Mouse (Mus musculus) cerebellum, adult (tissue): ENCODE measurements around the gene M6pr.
A peak's percentile ranks its signal among the peaks of the same experiment; 100 is the strongest.

Experiments used
- ATAC-seq: cut with Nextera tagmentation; 2 replicates; pipeline ENCODE4 v1.9.2; 2017; ENCODE audit warnings: mild to moderate bottlenecking, moderate library complexity, mixed read lengths; ENCODE audit not compliant: insufficient number of reproducible peaks, low FRiP score, low TSS enrichment

Gene M6pr

GRCm38 (mm10) chr6:122308505-122309393 is at the start of gene M6pr:
Gene M6pr, plus strand, starts transcription at chr6:122308720.
- peak; percentile 98 for ATAC-seq

DNA sequence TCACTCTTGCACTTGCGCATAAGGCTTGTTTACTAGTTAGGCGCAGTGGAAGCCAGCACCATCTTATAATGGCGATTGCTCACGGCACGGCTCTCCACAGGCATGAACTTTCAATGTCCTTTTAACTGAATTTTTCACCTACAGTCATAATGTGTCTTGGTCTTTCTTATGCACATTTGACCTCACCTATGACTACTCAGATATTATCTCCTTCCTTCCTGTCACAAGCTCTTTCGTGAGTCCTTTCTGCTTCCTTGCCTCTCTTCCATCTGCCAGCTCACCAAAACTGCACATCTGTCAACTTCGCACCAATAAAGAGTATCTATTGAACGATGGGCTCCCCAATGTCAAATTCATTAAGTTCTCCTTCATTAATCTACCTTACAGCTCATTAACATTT is 46.0 kb upstream of the M6pr start:
- ATAC-seq: no peak

DNA sequence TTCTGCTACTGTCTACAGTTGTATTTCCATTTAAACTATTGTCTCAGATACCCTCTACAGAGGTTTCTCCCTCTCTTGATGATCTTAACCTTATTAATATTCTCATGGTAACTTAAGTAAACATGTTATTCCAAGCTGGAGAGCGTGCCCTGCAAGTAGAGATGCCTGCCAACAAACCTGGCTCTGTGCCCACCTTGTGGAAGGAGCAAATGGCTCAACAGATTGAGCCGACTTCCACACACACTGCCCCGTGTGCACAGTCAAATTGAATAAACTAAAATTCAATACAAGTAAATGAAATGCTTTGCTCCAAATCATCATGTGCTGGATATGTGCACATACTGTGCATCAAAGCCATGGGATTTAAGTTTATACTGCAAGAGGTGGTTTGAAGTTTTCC is 40.0 kb upstream of the M6pr start:
- ATAC-seq: peak; percentile 98

- no peak for ATAC-seq
Measured at GRCm38 (mm10) chr6:122269170-122269569, 39.4 kb upstream of the M6pr start.

DNA sequence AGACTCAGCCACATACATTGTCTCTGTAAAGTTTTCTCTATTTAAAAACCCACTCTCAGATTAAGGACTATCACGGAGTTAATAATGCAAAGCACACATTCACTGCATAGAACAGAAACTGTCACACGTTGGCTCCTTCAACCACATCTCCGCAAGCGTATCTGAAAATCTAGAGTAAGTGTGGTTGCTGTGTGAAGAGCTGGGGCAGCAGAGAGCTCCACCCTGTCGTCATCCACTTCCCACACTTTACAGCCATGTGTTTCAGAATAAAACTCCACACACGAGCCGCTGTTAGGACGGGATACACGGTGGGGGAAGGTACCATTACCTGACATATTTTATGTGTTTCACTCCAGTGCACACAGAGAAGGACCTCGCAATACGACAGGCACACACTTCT is 38.4 kb upstream of the M6pr start:
- ATAC-seq: no peak

DNA sequence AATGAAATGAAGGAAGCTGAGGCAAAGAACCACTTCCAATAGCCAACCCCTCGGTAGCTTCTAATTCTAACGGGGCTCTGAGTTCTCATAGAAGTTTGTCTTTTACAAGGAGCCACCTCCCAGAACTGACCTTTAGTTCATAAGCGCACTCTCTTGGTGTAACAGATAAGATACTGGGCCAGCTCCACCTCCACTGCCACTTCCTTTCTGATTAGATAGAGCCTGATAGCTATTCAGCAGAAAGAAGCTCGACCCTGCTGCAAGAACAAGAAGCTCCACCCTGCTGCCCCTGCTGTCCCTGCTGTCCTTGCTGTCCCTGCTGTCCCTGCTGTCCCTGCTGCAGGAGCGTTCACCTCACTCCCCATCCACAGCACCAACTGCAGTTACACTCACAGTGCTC is 34.0 kb upstream of the M6pr start:
- ATAC-seq: no peak

GRCm38 (mm10) chr6:122276565-122276964 is 32.0 kb upstream of the M6pr start:
- ATAC-seq: no peak

GRCm38 (mm10) chr6:122282782-122283181 is 25.7 kb upstream of the M6pr start, which contains the start of gene Klrg1:
Gene Klrg1, minus strand, starts transcription at chr6:122282882.
- no peak for ATAC-seq

- ATAC-seq: no peak
Measured at GRCm38 (mm10) chr6:122283429-122283828, 25.1 kb upstream of the M6pr start.

DNA sequence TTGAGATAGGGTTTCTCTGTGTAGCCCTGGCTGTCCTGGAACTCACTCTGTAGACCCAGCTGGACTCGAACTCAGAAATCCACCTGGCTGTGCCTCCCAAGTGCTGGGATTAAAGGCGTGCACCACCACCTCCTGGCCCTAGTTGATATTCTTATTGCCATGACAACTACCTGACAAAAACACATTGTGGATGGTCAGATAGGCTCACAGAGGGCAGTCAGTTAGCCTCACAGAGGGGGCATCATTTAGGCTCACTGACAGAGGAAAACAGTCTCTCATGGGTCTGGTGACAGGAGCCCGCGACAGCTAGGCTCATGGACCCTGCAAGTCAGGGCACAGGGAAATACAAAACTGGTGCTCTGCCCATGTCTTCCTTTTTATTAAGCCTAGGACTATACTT is 24.2 kb upstream of the M6pr start:
- ATAC-seq: no peak

GRCm38 (mm10) chr6:122284823-122285222 is 23.7 kb upstream of the M6pr start:
- ATAC-seq: no peak

DNA sequence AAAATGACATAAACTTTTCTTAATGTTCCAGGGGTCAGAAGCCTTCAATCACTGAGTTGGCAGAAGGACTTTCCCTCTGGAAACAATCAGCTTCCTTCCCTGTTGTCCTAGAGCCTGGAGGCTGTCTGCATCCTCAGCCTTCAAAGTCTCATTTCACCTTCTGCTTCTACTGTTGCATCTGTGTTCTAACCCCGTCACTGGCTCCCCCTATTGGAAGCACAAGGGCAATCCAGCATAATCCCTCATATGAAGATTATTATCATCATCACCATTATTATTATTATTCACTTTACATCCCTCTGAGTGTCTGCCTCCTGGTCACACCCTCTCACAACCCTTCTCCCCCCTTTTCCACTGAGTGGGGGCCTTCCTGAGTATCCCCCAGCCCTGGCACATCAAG is 20.3 kb upstream of the M6pr start:
- 0 out of 2 replicates have a peak, but pooled peaks have one; percentile 40 for ATAC-seq

GRCm38 (mm10) chr6:122289313-122289712 is 19.2 kb upstream of the M6pr start:
- no peak for ATAC-seq

- ATAC-seq: no peak
Measured at GRCm38 (mm10) chr6:122290253-122290652, 18.3 kb upstream of the M6pr start.

GRCm38 (mm10) chr6:122291264-122291663 is 17.3 kb upstream of the M6pr start:
- no peak for ATAC-seq

DNA sequence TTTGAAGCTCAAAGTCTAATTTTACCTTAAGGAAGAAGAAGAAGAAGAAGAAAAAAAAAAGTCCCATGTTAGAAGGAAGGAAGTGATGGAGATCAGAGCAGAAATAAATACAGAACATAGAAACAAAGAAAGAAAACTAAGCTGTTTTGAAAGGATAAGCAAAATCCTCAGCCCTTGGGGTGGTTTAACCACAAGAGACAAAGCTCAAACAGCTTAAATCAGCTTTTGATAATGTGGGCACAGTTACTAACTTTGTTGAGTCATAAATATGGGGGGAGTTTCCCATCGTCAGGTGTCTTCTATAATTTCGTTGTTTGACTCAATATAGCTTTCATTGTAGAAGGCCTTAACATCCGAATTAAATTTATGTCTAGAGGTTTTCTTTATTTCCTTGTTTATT is 16.8 kb upstream of the M6pr start:
- no peak for ATAC-seq

DNA sequence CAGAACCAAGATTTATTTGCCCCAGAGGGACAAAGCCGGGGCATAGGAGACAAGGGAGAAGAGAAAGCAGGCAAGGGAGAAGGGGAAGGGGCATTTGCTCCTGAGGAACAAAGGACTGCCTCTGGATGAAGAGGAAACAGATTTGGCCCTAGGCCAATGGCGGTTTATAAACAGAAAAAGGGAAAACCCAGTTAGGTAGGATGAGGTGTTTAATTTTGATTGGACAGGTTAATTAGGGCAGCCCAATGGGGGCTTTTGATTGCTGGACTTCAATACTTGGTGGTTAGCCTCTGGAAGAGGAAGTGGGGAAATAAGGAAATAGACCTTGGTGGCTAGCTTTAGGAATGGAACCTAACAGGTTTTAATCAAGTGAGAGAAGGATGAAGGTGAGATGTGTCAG is 16.3 kb upstream of the M6pr start:
- ATAC-seq: no peak

GRCm38 (mm10) chr6:122293121-122293520 is 15.4 kb upstream of the M6pr start:
- no peak for ATAC-seq

DNA sequence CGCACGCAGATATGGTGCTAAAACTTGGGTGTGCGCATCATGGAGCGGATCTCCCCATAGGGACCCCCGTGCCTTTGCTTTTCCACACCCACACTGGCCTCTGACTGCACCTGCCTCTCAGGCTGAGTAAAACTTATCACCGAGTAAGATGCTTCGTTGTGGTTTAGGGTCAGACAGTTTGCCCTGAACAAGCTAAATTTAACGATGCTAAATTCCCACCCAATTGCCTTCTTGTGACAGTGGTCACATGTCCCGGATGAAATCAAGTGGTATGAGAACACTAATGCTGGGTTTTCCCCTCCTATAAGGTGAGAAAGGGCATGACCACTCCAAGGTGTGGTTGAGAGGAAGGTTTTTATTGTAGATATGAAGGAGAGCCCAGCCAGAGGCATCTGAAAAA is 14.7 kb upstream of the M6pr start:
- no peak for ATAC-seq

GRCm38 (mm10) chr6:122294290-122294689 is 14.2 kb upstream of the M6pr start:
- no peak for ATAC-seq

DNA sequence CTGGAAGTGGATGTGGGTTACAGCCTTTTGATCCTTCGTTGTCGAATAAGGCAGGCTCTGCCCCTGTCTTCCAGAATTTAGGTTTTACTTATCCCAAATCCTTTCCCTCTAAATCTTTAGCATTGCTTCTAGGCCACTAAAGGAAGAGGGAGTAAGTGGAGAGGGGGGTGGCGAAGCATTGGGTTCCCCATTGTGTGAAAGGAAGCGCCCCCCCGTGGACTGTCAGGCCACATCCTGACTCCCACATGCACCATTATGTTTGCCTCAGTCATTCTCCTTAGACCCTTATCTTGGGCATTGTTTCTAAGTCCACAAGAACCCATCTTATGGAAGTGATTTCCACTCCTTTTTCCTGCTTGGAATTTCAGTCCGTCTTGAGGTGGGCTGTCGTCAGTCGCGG is 13.3 kb upstream of the M6pr start:
- ATAC-seq: no peak

GRCm38 (mm10) chr6:122296918-122297278 is 11.6 kb upstream of the M6pr start:
- no peak for ATAC-seq
